Mouse (Mus musculus) testis, adult 2 months (tissue): ENCODE results near the gene 1700020A23Rik.

ENCODE experiments used
- CTCF ChIP-seq: fragments of 200-500 bp; IDR thresholded peaks from 2 replicates; pipeline ENCODE4 v1.5.1; 2012; ENCODE audit warnings: low read depth, mild to moderate bottlenecking, inconsistent platforms, low read length, moderate library complexity; ENCODE audit not compliant: control insufficient read depth, insufficient read depth, insufficient replicate concordance
- POLR2A ChIP-seq: fragments of 200-500 bp; IDR thresholded peaks from 2 replicates; pipeline ENCODE4 v1.6.1; 2012; ENCODE audit warnings: low read depth, mild to moderate bottlenecking, inconsistent platforms, low read length, moderate library complexity; ENCODE audit not compliant: control insufficient read depth

DNA sequence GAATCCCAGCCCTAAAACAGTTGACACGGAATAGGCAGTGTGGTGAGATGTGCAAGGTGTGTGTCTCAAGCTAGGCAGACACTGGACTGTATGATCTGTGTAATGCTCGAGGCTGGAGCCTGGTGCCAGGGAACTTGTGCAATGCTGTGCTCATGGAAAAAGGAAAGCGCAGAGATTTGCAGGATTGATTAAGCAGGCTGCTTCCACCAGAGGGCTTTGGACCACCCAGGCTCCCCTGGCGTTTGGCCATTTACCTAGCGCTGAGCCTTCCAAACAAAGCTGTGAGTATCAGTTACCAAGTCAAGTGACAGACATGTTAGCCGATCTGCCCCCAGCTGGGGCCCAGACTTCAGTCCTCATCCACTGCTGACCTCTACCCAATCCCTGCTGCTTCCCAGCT lies 3.1 kb downstream of the 1700020A23Rik start:
- TF ChIP-seq POLR2A (no peak), CTCF (no peak)
